Mouse (Mus musculus): ENCODE results near the gene Pitpnc1. TPM values are rescaled to one million over a fixed set of nuclear protein-coding genes. Genes with fewer than 3 reads are reported as not detected.
A peak's percentile ranks its signal among the peaks of the same experiment; 100 is the strongest.

Gene Pitpnc1
- total and polyA plus RNA-seq, 2 experiments from 2014 or later: 27.9 to 29.2 TPM

DNA sequence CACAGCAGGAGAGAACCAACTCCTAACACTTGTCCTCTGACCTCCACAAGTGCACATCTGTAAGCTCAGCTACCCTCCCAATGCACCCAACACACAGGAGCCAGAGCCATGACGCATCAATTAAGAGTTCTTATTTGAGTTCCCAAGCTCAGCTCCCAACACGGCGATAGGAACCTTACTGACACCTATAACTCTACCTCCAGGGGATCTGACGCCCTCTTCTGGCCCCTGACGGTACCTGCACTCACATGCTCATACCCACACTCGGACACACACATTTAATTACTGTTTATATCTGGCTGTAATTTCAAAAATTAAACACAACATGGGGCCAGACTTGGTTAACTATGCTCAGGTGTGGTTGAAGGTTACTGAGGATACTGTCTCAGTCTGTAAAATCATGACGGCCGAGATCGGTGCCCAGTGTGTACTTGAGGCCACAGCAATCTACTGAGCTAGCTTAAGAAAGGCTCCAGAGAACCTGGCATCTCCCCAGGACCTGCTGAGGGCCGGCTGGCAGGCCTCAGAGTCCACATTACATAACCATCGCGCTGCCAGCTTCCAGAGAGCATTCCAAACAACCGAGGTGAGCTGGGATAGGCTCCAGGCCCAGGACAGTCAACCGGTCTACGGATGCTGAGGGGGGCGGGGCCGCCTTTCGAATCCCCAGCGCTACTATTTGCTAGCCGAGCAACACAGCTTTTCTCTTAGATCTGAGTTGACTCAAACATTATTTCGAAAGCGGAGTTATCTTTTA is 91.2 kb downstream of the Pitpnc1 start:
- Histone ChIP-seq H3K9me3 (replicated peaks; ENCODE audit: control insufficient read depth, low read length) (no peaks in the 10 kb centered on the region), H3K4me2 (ENCODE audit: low read depth, low read length) (no peak overlapping the region), H3K27ac (ENCODE audit: low read depth) (peak overlapping the region; percentile 46), H3K27me3 (ENCODE audit: control insufficient read depth, insufficient read depth, low read length) (no peaks in the 10 kb centered on the region), H3K4me1 (ENCODE audit: control insufficient read depth, insufficient read depth) (peaks cover 21% of the 10 kb centered on the region), H3K36me3 (replicated peaks; ENCODE audit: control insufficient read depth, insufficient read depth, low read length) (no peaks in the 10 kb centered on the region), H3K9ac (replicated peaks; ENCODE audit: low read depth, low read length) (no peak overlapping the region), H3K4me3 (ENCODE audit: low read depth, low read length) (no peak overlapping the region)
- 68% methylated on average over 22 of the region's 22 CpGs for WGBS
- peak; percentile 63 for ATAC-seq (ENCODE audit: insufficient read depth, low read depth)
- peak; percentile 43 for DNase-seq (ENCODE audit: low spot score)
- TF ChIP-seq CTCF (IDR thresholded peaks at IDR 0.05; ENCODE audit: low read depth) (peak; percentile 17; the same call in 1 of the 2 replicates), EP300 (IDR thresholded peaks at IDR 0.05; ENCODE audit: low read depth) (no peak)

DNA sequence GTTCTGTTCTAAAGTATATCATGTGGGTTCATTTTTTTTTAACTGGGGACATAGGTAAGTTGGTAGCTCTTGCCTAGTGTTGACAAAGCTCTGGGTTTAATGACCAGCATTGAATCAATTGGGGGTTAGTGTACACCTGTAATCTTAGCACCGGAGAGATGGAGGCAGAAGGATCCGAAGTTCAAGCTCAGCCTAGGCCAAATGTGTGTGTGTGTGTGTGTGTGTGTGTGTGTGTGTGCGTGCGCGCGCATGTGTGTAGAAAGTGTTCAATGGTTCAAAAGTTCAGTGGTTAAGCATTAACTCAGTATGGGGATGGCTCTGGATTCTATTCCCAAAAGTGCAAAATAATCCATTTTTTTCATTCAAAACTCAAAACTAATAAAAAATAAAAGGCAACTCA is 93.2 kb downstream of the Pitpnc1 start:
- DNase-seq (ENCODE audit: low spot score) (no peak), ATAC-seq (ENCODE audit: insufficient read depth, low read depth) (no peak)
- 94% methylated on average over 6 of the region's 6 CpGs for WGBS
- Histone ChIP-seq H3K4me3 (ENCODE audit: low read depth, low read length) (no peak overlapping the region), H3K4me1 (ENCODE audit: control insufficient read depth, insufficient read depth) (peaks cover 21% of the 10 kb centered on the region), H3K36me3 (replicated peaks; ENCODE audit: control insufficient read depth, insufficient read depth, low read length) (no peaks in the 10 kb centered on the region), H3K4me2 (ENCODE audit: low read depth, low read length) (no peak overlapping the region), H3K27me3 (ENCODE audit: control insufficient read depth, insufficient read depth, low read length) (no peaks in the 10 kb centered on the region), H3K27ac (ENCODE audit: low read depth) (no peak overlapping the region), H3K9ac (replicated peaks; ENCODE audit: low read depth, low read length) (no peak overlapping the region), H3K9me3 (replicated peaks; ENCODE audit: control insufficient read depth, low read length) (no peaks in the 10 kb centered on the region)
- TF ChIP-seq CTCF (IDR thresholded peaks at IDR 0.05; ENCODE audit: low read depth) (no peak), EP300 (IDR thresholded peaks at IDR 0.05; ENCODE audit: low read depth) (no peak)

DNA sequence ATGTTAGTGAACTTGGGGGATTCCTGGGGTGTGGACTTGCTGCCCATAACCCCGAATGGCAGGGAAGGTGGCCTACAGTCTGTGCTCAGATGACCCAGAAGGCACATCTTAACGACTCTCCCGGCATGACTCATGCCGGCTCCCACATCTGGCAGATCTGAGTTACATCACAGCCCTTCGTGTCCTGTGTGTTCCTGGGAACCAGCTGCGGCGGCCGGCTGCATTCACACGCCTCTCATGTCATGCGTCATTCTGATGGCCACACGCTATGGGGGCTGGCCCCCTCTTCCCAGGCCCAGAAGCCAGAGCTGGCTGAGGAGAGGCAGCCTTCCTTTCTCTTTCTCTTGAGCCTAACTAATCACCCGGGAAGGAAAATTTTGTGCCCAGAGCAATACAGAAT is 94.2 kb downstream of the Pitpnc1 start:
- Histone ChIP-seq H3K4me2 (ENCODE audit: low read depth, low read length) (no peak overlapping the region), H3K4me1 (ENCODE audit: control insufficient read depth, insufficient read depth) (peaks cover 21% of the 10 kb centered on the region), H3K9ac (replicated peaks; ENCODE audit: low read depth, low read length) (no peak overlapping the region), H3K9me3 (replicated peaks; ENCODE audit: control insufficient read depth, low read length) (no peaks in the 10 kb centered on the region), H3K4me3 (ENCODE audit: low read depth, low read length) (no peak overlapping the region), H3K27ac (ENCODE audit: low read depth) (peak overlapping the region; percentile 49), H3K27me3 (ENCODE audit: control insufficient read depth, insufficient read depth, low read length) (no peaks in the 10 kb centered on the region), H3K36me3 (replicated peaks; ENCODE audit: control insufficient read depth, insufficient read depth, low read length) (no peaks in the 10 kb centered on the region)
- peak; percentile 47 for DNase-seq (ENCODE audit: low spot score)
- 47% methylated on average over 12 of the region's 12 CpGs for WGBS
- TF ChIP-seq CTCF (IDR thresholded peaks at IDR 0.05; ENCODE audit: low read depth) (no peak), EP300 (IDR thresholded peaks at IDR 0.05; ENCODE audit: low read depth) (no peak)
- ATAC-seq (ENCODE audit: insufficient read depth, low read depth): peak; percentile 82

DNA sequence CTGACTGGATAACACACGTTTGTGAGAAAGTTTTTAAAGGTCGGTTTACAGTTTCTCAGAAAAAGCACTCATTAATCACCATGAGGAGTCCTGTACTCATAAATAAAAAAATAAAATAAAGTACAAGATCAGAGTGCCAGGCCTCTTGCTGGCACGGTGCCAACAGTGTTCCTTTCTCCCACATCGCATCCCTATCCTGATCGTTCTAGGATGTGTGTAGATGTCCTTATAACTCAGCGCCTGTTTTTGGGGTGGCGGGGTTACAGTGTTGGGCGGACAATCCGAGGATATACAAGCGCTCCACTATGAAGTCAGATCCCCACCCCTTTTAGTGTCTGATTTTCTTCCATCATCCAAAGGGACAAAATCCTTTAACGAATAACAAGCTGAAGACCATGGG is 94.7 kb downstream of the Pitpnc1 start:
- WGBS: 83% methylated on average over 11 of the region's 11 CpGs
- Histone ChIP-seq H3K36me3 (replicated peaks; ENCODE audit: control insufficient read depth, insufficient read depth, low read length) (no peaks in the 10 kb centered on the region), H3K27me3 (ENCODE audit: control insufficient read depth, insufficient read depth, low read length) (no peaks in the 10 kb centered on the region), H3K4me2 (ENCODE audit: low read depth, low read length) (no peak overlapping the region), H3K9ac (replicated peaks; ENCODE audit: low read depth, low read length) (no peak overlapping the region), H3K27ac (ENCODE audit: low read depth) (no peak overlapping the region), H3K4me3 (ENCODE audit: low read depth, low read length) (no peak overlapping the region), H3K9me3 (replicated peaks; ENCODE audit: control insufficient read depth, low read length) (no peaks in the 10 kb centered on the region), H3K4me1 (ENCODE audit: control insufficient read depth, insufficient read depth) (peaks cover 21% of the 10 kb centered on the region)
- ATAC-seq (ENCODE audit: insufficient read depth, low read depth) (no peak), DNase-seq (ENCODE audit: low spot score) (no peak)
- TF ChIP-seq EP300 (IDR thresholded peaks at IDR 0.05; ENCODE audit: low read depth) (no peak), CTCF (IDR thresholded peaks at IDR 0.05; ENCODE audit: low read depth) (no peak)

DNA sequence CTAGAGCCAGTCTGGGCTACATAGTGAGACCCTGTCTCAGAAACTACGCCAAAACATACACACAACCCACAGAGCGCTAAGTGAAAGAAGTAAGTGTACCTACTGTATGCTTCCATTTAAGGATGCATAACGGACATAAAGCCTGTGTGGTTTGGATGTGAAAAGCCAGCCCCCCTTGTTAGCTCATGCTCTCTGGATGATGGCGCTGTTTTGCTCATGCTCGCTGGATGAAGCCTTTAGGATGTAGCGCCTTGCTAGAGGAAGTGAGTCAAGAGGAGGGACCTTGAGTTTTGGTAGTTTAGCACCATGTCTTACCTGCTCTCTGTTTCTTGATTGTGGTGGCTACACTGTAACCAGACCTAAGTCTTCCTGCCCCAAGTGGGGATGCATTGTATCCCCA is 96.9 kb downstream of the Pitpnc1 start:
- H3K36me3 ChIP-seq (replicated peaks; ENCODE audit: control insufficient read depth, insufficient read depth, low read length): no peaks in the 10 kb centered on the region
- no peak overlapping the region for H3K4me3 ChIP-seq (ENCODE audit: low read depth, low read length)
- H3K4me1 ChIP-seq (ENCODE audit: control insufficient read depth, insufficient read depth): peaks cover 13% of the 10 kb centered on the region
- 93% methylated on average over 6 of the region's 6 CpGs for WGBS
- H3K27me3 ChIP-seq (ENCODE audit: control insufficient read depth, insufficient read depth, low read length): no peaks in the 10 kb centered on the region
- ATAC-seq (ENCODE audit: insufficient read depth, low read depth) (no peak), DNase-seq (ENCODE audit: low spot score) (no peak)
- no peak overlapping the region for H3K27ac ChIP-seq (ENCODE audit: low read depth)
- H3K4me2 ChIP-seq (ENCODE audit: low read depth, low read length): no peak overlapping the region
- no peak overlapping the region for H3K9ac ChIP-seq (replicated peaks; ENCODE audit: low read depth, low read length)
- no peaks in the 10 kb centered on the region for H3K9me3 ChIP-seq (replicated peaks; ENCODE audit: control insufficient read depth, low read length)
- no peak for TF ChIP-seq EP300 (IDR thresholded peaks at IDR 0.05; ENCODE audit: low read depth)
- TF ChIP-seq CTCF (IDR thresholded peaks at IDR 0.05; ENCODE audit: low read depth): no peak

DNA sequence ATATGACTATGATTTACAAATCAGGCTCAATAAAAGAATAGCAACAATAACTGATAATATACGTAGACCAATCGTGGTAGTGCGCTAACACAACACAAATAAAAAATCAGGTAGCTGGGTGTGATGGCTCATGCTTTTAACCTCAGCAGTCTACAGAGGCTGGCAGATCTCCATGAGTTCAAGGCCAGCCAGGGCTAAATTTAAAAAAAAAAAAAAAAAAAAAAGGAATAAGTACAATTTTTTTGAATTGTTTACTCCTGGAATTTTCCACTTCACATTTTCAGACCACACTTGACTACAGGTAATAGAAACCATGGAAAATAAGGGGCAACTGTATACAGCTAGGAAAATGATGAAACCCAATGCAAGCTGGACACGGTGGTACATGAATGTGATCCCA is 97.3 kb downstream of the Pitpnc1 start:
- WGBS: 99% methylated on average over 4 of the region's 4 CpGs
- no peak overlapping the region for H3K4me2 ChIP-seq (ENCODE audit: low read depth, low read length)
- no peak for ATAC-seq (ENCODE audit: insufficient read depth, low read depth)

More for the DNA sequence above, 97.3 kb downstream of the Pitpnc1 start:
- DNase-seq (ENCODE audit: low spot score): no peak
- Histone ChIP-seq H3K27me3 (ENCODE audit: control insufficient read depth, insufficient read depth, low read length) (no peaks in the 10 kb centered on the region), H3K9ac (replicated peaks; ENCODE audit: low read depth, low read length) (no peak overlapping the region), H3K27ac (ENCODE audit: low read depth) (no peak overlapping the region), H3K4me3 (ENCODE audit: low read depth, low read length) (no peak overlapping the region), H3K36me3 (replicated peaks; ENCODE audit: control insufficient read depth, insufficient read depth, low read length) (no peaks in the 10 kb centered on the region), H3K4me1 (ENCODE audit: control insufficient read depth, insufficient read depth) (peaks cover 13% of the 10 kb centered on the region), H3K9me3 (replicated peaks; ENCODE audit: control insufficient read depth, low read length) (no peaks in the 10 kb centered on the region)
- TF ChIP-seq CTCF (IDR thresholded peaks at IDR 0.05; ENCODE audit: low read depth): no peak
